Mouse (Mus musculus) leukemia stem cell, adult 10-12 weeks (primary cell): ENCODE data around the gene Gm5136. TPM values are rescaled to one million over a fixed set of nuclear protein-coding genes. Genes with fewer than 3 reads are reported as not detected.

ENCODE experiments used
- polyA plus RNA-seq: library from polyadenylated mRNA; stranded (reverse); fragments of >175 nt; gene quantifications from 2 replicates; pipeline ENCODE4 v1.2.3, GENCODE M21; 2012; ENCODE audit warnings: low replicate concordance

Gm5136 gene
- polyA plus RNA-seq: not detected in 2 replicates

GRCm38 (mm10) chr10:108699946-108700345 is at the start of gene Gm5136:
Gene Gm5136 (minus strand): TSS chr10:108700160.

